Mouse (Mus musculus): Measurements from ENCODE around the gene Ptprh.

The Ptprh gene

DNA sequence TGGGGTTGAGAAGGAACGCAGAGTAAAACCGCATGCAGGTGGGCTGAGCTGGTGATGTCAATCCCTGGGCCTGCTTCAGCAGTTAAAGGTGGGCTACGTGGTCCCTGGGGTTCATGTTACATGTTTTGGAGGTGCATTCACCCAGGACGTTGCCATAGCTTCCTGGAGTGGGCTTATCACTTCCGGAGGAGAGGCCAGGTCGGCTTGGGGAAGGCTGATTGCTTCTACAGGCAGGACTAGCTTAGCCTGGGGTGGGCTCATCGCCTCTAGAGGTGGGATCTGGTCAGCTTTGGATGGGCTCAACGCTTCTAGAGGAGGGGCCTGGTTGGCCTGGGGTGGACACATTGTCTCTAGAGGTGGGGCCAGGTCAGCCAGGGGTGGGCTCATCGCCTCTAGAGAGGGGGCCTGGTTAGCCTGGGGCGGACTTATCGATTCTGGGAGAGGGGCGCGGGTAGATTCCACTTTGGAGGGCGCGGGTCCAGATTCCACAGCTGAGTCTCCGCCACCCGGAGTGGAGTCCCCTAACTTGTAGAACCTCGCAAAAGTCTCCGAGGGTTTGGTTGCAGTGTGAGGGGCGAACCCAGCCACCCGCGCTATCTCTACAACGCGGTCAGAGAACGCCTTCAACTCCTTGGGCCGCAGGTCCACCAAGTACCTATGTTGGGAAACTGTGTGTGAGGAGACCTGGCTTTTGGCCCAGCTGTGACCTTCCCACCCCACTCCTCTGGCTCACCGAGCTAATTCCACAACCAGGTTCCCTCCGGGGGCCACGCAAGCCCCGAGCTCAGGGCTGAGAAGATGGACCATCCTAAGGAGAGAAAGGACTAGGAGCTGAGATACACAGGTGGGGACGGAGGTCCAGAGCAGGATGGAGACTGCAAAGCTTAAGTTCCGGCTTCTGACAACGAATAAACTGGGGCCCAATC lies 80.4 kb downstream of the Ptprh start:
- DNase-seq (ENCODE audit: low spot score) = no peak

DNA sequence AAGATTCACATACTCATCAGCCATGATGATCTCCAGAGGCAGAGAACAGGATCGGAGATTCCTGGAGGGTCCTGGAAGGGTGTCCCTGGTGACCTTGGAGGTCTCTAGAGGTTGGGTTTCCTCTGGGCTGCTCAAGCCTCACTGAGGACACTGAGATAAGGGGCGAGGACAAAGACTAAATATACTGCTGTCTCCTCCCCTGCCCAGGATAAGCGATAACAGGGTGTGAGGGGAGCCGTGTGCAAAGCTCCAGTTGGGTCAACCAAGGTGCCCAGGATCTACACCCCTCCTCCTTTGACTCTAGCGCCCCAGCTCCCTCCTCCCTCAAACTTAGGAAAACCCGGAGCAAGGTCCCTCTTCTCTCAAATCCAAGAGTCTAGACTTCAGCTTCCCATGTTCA lies 81.5 kb downstream of the Ptprh start:
- DNase-seq (ENCODE audit: low spot score) = no peak

GRCm38 (mm10) chr7:4521231-4522003 lies 82.4 kb downstream of the Ptprh start:
- no peak for DNase-seq (ENCODE audit: low spot score)

- DNase-seq (ENCODE audit: low spot score) = no peak
Measured at GRCm38 (mm10) chr7:4518487-4518886, 85.4 kb downstream of the Ptprh start.

GRCm38 (mm10) chr7:4516332-4517050 lies 87.3 kb downstream of the Ptprh start, which contains the start of gene Tnnt1:
TSS of gene Tnnt1 (minus strand) at chr7:4516382.
- no peak for DNase-seq (ENCODE audit: low spot score)

DNA sequence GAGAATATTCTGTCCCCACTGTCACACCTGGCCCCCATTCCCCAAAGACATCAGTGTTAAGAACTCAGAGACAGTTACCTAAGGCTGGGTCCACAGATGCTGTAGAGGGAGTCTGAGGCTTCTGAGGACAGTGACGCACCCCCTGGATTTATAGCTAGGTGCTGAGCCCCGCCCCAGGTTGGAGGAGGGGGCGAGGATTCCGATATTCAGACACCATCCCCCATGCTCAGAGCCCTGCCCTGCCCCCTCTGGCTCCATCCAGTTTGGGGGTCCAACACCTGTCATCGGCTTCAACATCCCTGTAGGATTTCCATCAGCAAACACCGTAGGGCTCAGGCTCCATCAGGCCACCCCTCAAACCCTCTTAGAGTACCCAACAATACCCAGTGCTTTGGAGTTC lies 88.0 kb downstream of the Ptprh start:
- no peak for DNase-seq (ENCODE audit: low spot score)

- no peak for DNase-seq (ENCODE audit: low spot score)
Measured at GRCm38 (mm10) chr7:4513829-4514712, 89.8 kb downstream of the Ptprh start.

DNA sequence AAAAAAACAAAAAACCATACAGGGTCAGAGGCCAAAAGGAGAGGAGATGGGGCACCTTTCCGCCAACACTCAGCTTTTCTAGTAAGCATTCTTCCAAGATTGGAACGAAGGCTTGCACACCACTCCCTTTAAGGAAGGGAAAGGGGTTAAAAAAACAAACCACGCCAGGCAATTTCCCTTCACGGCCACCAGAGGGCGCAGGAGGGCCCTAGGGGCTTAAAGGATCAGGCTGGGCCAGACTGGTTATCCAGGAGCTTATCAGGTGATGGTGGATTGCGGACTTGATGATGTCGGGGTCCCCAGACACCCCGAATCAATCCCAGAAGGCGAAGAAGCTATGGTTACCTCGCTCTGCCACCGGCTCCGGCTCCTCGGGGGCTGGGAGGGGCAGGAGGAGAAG lies 90.6 kb downstream of the Ptprh start:
- peak; percentile 44 for DNase-seq (ENCODE audit: low spot score)

GRCm38 (mm10) chr7:4511489-4512224 lies 92.2 kb downstream of the Ptprh start:
- DNase-seq (ENCODE audit: low spot score) = no peak

GRCm38 (mm10) chr7:4509863-4510608 lies 93.8 kb downstream of the Ptprh start:
- peak; percentile 75 for DNase-seq (ENCODE audit: low spot score)

DNA sequence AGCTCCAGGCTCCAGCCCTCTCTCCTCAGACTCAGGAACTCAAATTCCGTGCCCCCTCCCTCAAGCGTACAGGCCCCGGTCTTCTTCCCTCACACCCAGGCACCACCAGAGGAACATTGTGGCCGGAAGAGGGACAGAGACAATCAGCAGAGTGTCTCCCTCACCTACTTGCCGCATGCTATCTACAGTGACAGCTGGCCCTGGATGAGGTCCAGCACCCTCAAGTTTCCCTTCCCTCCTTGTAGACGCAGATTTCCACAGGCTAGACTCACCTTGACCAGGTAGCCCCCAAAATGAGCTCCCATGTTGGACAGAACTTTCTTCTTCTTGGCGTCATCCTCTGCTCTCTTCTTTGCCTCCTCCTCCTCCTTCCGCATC lies 95.1 kb downstream of the Ptprh start:
- DNase-seq (ENCODE audit: low spot score) = no peak

- no peak for DNase-seq (ENCODE audit: low spot score)
Measured at GRCm38 (mm10) chr7:4508062-4508738, 95.6 kb downstream of the Ptprh start.

GRCm38 (mm10) chr7:4507220-4507619 lies 96.6 kb downstream of the Ptprh start:
- no peak for DNase-seq (ENCODE audit: low spot score)

GRCm38 (mm10) chr7:4504646-4505435 lies 99.0 kb downstream of the Ptprh start:
- no peak for DNase-seq (ENCODE audit: low spot score)

- DNase-seq (ENCODE audit: low spot score) = no peak
Measured at GRCm38 (mm10) chr7:4503858-4504257, 100.0 kb downstream of the Ptprh start.

DNA sequence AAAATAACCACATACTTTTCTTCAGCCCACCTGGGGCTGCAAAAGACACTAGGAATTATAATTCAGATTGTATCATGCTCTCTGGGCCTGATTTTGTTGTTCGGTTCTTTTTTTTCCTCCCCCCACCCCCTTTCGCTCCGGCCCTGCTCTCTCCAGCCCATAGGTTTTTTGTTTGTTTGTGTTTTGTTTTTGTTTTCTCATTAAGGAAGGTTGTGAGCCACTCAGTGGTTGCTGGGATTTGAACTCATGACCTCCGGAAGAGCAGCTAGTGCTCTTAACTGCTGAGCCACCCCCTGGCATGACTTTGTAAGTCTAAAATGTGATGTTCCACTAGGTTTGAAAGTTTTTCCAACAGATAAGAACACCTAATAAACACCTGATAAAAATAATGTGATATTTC lies 100.7 kb downstream of the Ptprh start:
- DNase-seq (ENCODE audit: low spot score) = no peak

DNA sequence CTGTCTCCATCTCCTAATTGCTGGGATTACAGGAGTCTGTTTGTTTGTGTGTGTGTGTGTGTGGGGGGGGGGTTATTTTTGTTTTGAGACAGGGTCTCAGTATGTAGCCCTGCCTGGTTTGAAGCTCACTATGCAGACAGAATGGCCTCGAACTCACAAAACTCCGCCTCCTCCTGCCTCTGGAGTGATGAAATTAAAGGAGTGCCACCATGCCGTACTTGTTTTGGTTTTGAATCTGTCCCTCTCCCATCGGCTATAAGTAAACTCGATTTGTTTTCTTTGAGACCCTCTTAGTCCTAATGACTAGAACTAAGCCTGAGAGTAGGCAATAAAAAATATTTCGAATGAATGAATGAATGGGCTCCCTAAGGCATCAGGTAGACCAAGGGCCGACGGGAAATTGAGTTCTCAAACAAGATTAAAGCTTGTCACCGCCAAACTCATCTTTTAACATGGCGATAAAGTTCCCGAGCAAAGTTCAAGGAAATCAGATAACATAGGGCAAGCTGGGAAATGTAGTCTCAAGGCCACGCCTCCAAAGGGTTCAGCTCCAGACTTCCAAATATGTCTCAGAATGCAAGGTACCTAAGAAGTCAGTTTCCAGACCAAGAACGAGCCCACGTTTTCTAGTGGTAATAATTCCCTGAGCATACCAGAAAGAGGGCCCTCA lies 101.3 kb downstream of the Ptprh start:
- DNase-seq (ENCODE audit: low spot score) = peak; percentile 35

All from urinary bladder, postnatal 14 days (tissue).